Mouse (Mus musculus) fibroblast of lung, adult 2 months (primary cell): ENCODE data around the gene Gm4141.
"Not testable (repeated sequence)": the region's sequence is repeated elsewhere in the genome, so short reads cannot be mapped to it uniquely, and the experiment has no call there.

Experiments used
- DNase-seq: peaks from one replicate; pipeline ENCODE4 v3.0.0-alpha.2; 2011; ENCODE audit warnings: low read depth

Gene Gm4141

GRCm38 (mm10) chr7:20576141-20576540, at the start of gene Gm4141:
Gene Gm4141 (minus strand): TSS chr7:20576241.
- not testable (repeated sequence) for DNase-seq

GRCm38 (mm10) chr7:20598921-20599320, 22.9 kb upstream of the Gm4141 start, which contains the start of gene Gm4513:
Gene Gm4513 (minus strand): TSS chr7:20599021.
- not testable (repeated sequence) for DNase-seq

- not testable (repeated sequence) for DNase-seq
These were observed 30.4 kb downstream of the Gm4141 start, which contains the start of gene Gm5726 for GRCm38 (mm10) chr7:20545657-20546056. Gene Gm5726 (minus strand): TSS chr7:20545757.

- not testable (repeated sequence) for DNase-seq
These were observed 42.5 kb downstream of the Gm4141 start, which contains the start of gene Vmn1r104 for GRCm38 (mm10) chr7:20533537-20533936. Gene Vmn1r104 (plus strand): TSS chr7:20533837.
